Mouse (Mus musculus): ENCODE results near the gene Ltn1.

The Ltn1 gene

GRCm38 (mm10) chr16:87405001-87405400, 27.4 kb downstream of the Ltn1 start:
- in situ Hi-C loops (cut with MboI, MseI): no loop called here

- in situ Hi-C loops (cut with MboI, MseI): no loop called here
These were observed 38.4 kb downstream of the Ltn1 start for GRCm38 (mm10) chr16:87393813-87394548.

- in situ Hi-C loops (cut with MboI, MseI): no loop called here
These were observed 44.9 kb downstream of the Ltn1 start for GRCm38 (mm10) chr16:87387444-87387977.

GRCm38 (mm10) chr16:87384366-87384765, 48.0 kb downstream of the Ltn1 start:
- in situ Hi-C loops (cut with MboI, MseI): no loop called here

GRCm38 (mm10) chr16:87382996-87383395, 49.4 kb downstream of the Ltn1 start:
- in situ Hi-C loops (cut with MboI, MseI): no loop called here

- in situ Hi-C loops (cut with MboI, MseI): no loop called here
These were observed 66.0 kb downstream of the Ltn1 start for GRCm38 (mm10) chr16:87366445-87366844.

- in situ Hi-C loops (cut with MboI, MseI): no loop called here
These were observed 66.4 kb downstream of the Ltn1 start for GRCm38 (mm10) chr16:87366035-87366434.

GRCm38 (mm10) chr16:87364231-87364630, 68.2 kb downstream of the Ltn1 start:
- in situ Hi-C loops (cut with MboI, MseI): no loop called here

GRCm38 (mm10) chr16:87360096-87360495, 72.3 kb downstream of the Ltn1 start:
- in situ Hi-C loops (cut with MboI, MseI): no loop called here

GRCm38 (mm10) chr16:87354748-87355147, 77.7 kb downstream of the Ltn1 start:
- in situ Hi-C loops (cut with MboI, MseI): no loop called here

GRCm38 (mm10) chr16:87354075-87354583, 78.3 kb downstream of the Ltn1 start, which contains the start of gene N6amt1:
Gene N6amt1 (plus strand): TSS chr16:87354185.
- in situ Hi-C loops (cut with MboI, MseI): no loop called here

GRCm38 (mm10) chr16:87353605-87354004, 78.8 kb downstream of the Ltn1 start:
- in situ Hi-C loops (cut with MboI, MseI): no loop called here

GRCm38 (mm10) chr16:87351386-87352105, 80.9 kb downstream of the Ltn1 start:
- in situ Hi-C loops (cut with MboI, MseI): no loop called here

GRCm38 (mm10) chr16:87348133-87348532, 84.3 kb downstream of the Ltn1 start:
- in situ Hi-C loops (cut with MboI, MseI): no loop called here

- in situ Hi-C loops (cut with MboI, MseI): no loop called here
These were observed 91.3 kb downstream of the Ltn1 start for GRCm38 (mm10) chr16:87341043-87341572.

GRCm38 (mm10) chr16:87334756-87335155, 97.7 kb downstream of the Ltn1 start:
- in situ Hi-C loops (cut with MboI, MseI): no loop called here

- in situ Hi-C loops (cut with MboI, MseI): no loop called here
These were observed 102.4 kb downstream of the Ltn1 start for GRCm38 (mm10) chr16:87329986-87330385.

Measured in T-helper 1 cell (primary cell).